Mouse (Mus musculus) T-helper 17 cell (primary cell): Measurements from ENCODE around the gene Spatc1l.

Experiments used
- in situ Hi-C, 2 experiments: fragments of 300-600 bp; cut with MboI, MseI; formaldehyde crosslinking; loops; 1 replicate in 1 of 2; 2 replicates in 1 of 2; pipeline ENCODE4 v1.15.1; 2025; ENCODE audit warnings: high pct_unique_total_duplicates in 2 of 2

Gene Spatc1l

DNA sequence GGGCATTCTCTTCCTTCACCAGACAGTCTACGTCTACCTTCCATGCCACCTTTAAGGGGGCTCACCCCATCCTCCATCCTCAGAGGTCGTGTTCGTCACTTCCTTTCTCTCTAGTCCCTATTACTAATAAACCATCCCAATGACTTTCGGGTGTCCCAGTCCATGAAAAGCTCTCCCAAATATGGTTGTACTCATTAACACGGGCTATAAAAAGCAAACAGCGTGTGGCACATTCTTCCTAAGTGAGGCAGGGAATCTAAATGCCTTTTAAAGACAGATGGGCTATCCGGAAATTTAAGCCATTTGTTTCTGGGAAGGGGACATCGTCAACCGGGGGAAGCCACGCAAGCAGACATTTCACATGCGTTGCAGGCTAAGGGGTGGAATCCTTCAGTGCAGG, 28.1 kb downstream of the Spatc1l start:
- in situ Hi-C loops = no loop called here

GRCm38 (mm10) chr10:76596338-76596737, 34.3 kb downstream of the Spatc1l start:
- in situ Hi-C loops = no loop called here

GRCm38 (mm10) chr10:76602690-76603089, 40.6 kb downstream of the Spatc1l start:
- in situ Hi-C loops = no loop called here

DNA sequence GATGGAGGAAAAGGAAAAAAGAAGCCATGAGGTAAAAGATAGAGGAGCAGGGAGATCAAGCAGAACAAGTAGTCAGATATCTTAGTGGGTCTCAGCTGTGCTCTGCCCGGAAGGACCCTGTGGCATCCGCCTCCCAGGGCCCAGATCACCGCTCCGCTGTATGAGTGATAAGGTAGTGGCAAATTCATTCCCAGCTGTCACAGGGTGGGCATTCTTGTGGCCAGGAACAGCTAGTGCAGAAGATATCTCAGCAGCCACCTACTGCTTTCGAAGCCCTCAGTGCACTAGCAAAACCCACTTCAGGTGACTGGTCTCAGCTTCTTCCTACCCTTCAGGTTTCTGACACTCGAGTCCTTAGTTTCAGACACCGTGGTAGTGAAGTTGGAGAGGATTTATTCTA, 50.4 kb downstream of the Spatc1l start:
- in situ Hi-C loops = no loop called here
